Mouse (Mus musculus) brain, embryonic 18.5 days (tissue): ENCODE measurements around the gene Asb6.
A peak's percentile ranks its signal among the peaks of the same experiment; 100 is the strongest.

ENCODE experiments used
- DNase-seq: peaks from one replicate; pipeline ENCODE4 v3.0.0-alpha.2; 2012; ENCODE audit warnings: low read depth, low spot score

Gene Asb6

DNA sequence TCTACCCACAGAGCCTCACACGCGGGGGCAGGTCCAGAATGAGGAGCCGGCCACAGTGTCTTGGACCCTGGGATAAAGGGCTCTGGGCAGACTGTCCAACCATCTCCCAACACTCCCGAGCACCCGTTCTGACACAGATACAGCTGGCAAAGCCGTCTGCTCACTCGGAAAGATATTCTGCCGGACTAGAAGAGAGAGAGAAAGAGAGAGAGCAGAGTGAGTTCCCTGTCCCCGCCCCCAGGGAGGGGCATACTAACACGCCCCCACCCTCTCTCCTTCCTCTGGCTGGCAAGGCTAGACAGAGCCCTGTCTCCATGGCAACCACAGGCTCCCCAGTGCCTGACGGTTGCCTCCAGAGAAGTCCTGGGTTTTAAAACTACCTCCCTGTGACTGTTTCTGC lies 33.8 kb downstream of the Asb6 start:
- DNase-seq = peak; percentile 90

DNA sequence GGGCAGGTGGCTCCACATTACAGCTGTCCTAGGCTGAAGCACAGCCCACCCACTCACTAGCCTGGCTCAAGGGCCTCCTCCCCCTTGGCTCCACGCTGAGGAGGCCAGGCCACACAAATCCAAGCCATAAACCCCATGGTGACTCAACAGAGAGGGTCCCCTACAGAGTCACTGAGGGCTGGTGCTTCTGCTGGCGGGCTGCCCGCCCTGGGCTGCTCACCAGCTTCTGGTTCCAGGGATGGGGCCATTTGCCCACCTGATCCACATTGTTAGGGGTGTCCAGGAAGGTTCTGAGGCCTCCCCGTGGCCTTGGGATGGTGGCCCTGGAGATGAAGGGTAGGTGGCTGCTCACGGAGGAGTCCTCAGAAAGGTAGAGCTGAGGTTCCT lies 34.3 kb downstream of the Asb6 start:
- no peak for DNase-seq

DNA sequence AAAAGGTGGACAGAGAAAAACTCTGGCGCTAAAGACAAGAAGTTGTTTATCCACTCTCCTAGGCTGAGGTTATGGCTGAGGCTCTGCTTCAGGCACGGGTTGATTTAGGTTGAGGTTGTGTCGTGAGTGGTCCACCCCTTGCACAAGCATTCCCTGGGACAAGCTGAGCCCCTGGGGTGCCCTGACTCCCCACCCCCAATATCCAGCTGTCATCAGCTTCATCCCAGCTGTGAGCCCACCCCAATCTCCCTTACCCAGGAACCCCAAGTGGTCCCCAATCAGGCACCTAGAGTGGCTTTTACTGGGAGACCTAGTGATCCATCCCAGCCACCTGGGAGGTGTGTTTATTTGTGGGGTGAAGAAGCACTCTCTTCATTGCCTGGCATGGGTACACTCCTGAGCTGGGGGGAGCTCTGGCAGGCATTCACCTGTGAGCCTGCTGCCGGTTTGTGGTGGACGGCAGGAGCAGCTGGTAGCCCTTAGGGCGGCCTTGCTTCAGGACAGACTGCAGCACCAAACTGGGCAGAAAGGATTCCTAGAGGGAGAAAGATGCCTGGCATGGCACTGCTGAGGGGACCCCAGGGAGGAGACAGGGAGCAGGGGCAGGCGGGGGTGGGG lies 34.8 kb downstream of the Asb6 start:
- DNase-seq = no peak

DNA sequence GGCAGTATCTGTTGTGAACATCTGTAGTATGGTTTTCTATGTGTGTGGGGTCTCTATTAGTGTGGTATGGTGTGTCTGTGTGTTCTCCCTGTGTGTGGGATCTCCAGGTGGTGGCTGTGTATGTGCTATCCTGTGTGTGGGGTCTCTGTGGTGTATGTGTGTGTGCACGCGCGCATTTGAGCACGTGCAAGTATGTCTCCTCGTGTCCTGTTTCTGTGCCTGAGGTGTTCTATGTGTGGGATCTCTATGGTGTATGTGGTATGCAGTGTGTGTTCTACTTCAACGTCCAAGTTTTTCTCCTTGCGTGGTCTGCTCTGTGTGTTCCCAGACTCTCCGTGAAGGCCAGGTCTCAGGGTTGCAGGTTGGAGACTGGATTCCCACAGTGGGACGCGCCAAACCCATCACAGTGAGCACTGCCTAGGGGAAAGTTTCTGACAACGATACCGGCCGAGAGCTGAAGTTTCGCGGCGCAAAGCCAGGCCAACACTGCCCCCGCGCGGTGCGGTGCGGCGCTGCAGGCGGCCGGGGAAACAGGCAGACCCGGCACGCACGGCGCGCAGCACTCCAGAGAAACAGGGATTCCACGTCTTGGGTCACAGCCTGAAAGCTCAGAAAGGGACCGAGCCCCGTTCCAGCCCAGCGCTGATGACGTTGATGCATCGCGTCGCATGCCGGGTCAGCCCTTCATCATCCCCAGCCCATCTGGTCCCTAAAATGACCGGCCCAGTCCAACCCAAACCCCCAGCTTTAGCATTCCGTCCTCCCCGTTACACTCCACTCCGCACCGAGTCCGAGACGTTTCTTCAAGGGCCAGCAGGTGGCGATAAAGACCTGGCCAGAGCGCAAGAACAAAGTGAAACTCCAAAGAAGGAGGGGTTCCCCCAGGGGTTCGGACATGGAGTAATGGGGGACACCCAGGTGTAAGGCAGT lies 35.7 kb downstream of the Asb6 start:
- DNase-seq = peak; percentile 76

DNA sequence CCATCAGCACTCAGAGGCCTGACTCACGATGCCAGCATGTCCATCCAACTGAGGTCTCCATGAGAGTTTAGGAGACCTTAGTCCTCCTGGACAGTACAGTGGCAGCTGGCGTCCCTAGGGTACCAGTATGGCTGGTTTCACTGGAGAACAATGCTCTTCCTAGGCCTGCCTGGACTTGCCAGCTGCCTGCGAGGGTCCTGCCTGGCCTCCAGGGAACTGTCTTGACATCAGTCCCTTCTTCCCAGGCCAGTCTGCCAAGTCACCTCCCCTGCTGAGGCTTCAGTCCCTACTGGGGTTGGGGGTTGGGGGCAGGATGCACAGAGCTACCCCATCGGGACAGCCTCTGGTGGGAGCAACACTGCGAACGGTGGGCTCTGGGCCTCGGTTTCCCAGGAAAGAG lies 38.1 kb downstream of the Asb6 start:
- DNase-seq = no peak

DNA sequence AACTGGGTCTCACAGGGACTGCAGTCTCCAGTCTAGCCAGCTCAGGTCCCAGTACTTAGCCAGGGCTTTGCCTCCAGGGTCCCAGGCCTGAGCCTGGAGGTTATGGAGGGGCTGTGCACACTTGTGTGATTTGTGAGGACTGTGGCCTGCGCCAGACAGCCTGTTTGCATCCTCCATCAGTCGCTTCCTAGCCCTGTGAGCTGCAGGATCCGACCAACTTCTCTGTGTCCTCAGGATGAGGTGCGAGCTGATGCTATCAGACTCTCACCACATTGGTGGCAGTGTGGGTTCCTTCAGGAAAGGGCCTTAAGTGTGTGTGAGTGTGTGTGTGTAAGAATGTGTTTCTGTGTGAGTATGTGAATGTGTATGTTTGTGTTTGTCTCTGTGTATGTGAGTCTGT lies 42.7 kb downstream of the Asb6 start:
- DNase-seq = no peak

DNA sequence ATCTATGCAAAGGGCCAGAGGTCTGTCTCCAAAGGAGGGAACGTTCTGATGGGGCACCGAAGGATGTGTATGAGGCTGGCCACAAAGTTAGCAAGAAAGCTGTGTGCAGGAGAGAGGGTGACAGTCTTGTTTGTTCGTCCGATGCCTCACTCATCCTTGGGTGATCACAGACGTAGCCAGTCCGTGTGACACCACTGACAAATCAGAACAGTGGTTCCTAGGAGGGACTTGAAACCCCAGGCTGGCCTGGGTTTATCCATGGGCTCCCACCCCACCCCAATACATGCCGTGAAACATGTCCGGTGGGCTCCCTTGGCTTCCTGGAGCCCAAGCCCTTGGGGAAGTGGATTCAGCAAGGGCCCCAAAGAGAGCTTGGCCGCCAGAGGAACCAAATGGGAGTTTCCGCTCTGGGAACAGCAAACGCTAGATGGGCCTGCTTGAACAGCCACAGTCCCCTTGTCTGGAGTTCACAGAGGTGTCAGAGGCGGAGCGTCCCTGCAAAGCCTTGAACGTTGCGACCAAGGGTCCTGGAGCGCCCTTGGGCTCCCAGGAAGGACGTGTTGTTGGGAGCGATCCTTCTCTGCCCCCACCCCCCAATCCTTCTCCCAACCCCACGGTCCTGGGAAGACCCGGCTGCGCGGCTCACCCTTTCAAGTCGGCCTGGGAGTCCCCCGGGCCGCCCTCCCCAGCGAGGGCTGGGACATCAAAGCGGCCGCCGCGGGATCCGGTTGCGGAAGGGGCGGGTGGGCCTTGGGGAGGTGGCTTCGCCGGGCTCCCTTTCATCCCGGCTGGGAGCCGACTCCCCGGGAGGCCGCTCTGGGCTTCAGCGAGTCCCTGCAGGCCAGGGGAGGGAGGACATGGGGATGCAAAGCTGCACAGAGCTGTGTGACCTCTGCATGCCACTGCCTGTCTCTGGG lies 45.8 kb downstream of the Asb6 start:
- no peak for DNase-seq

DNA sequence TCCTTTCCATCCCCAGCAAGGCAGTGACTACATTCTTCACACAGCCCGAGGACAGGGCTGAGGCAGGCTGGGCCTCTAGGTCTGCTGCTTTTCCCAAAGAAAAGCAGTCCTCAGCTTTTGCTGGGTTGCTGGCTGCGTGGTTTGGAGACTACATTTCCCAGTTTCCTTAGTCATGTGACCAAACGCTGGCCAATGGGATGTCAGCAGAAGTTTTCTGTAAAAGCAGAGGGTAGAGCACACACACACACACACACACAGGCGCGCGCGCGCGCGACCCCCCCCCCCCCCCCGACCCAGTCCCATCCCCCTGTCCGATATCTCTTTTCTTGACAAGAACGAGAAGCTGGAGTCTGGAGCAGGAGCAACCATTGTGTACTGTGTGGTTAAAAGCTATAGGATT lies 46.8 kb downstream of the Asb6 start:
- peak; percentile 51 for DNase-seq

DNA sequence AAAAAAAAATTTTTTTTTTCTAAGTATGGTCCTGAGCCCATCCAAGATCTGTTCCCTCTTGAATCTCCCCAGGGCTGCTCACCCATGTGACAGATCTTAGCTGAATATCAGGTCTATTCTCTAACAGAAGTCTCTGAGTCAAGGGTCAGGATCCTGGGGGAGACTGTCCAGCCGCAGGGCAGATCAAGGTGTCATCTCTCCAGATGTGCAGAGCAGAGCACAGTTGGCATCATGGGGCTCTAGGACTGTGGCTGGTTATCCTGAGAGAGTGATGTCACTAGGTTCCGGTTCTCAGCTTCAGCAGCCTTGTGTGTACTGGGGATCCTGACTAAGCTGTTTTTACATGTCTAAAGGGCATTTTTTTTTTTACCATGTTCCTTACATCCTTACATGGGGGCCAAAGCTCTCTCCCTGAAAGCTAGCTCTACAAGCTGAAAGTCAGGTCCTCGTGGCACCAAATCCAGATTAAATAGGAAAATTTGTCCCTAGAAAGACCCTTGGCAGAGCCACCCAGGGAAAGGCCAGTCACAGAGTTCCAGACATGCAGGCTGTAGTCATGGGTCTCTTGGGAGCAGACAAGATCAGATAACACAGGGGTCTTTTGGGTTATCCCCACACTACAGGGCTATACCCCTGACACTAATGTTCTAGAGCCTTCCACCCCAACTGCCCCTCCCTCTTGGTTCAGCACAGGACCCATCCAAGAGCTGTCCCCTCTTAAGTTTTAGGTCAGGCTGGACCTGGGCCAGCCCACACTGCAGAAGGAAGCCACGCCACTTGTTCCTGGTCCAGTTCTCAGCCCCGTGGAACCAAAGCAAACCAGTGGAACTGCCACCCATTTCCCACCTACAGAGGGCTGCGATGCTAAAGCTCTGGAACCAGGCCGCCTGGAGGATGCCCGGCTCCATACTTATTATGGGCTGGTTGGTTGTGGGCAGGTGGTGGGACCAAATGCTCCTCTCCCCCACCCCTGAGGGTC lies 47.5 kb downstream of the Asb6 start:
- no peak for DNase-seq

DNA sequence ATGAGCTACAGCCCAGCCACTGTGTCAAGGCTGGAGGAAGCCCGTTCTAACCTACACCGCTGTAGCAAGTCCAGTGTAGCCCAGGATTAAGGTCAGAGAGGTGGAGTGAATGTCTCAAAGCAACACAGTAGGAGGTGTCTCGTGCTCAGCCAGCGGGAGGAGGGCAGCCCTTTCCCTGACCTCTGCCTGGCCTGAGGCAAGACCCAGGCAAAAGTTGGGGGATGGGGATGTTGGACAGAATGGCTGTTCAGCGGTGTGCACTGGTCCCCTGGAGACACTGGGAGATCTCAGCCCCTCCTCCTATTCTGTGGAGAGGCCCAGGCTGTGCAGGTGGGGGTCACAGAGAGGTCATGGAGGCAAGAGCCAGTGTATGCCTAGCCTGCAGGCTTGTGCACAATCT lies 50.9 kb downstream of the Asb6 start:
- DNase-seq = no peak

DNA sequence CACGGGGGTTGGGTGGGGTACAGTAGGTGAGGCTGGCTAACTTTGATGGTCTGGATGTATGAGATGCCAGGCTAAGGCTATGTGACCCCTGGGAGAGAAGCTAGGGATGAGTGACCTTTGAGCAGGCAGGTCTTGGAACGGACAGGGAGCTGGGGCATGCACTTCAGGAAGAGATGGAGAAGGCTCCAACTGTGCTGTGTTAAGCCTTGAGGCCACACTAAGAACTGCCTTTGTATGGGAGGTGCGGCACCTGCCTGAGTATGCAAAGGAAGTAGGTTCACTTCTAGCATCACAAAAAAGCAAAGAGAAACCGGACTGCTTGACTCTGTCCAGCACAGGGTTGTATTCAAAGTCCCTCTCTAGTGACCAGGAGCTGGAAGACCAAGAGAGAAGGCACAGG lies 51.9 kb downstream of the Asb6 start:
- no peak for DNase-seq

DNA sequence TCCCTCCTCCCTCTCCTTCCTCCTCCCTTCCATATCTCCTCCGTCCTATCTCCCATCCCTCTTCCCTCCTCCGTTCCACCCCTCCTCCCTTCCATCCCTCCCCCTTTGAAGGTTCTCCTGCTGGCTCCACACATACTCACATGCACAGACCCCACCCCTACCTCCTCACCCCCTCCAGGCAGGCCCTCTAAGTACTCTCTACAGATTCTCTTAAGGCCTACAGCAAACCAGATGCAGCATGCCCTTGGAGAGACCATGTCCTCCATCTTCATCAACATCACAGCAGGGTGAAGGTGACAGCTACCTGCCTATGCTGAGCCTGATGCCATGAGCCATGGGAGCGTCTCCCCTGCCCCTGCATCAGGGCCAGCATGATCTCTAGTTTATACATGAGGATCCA lies 52.9 kb downstream of the Asb6 start:
- DNase-seq = no peak

DNA sequence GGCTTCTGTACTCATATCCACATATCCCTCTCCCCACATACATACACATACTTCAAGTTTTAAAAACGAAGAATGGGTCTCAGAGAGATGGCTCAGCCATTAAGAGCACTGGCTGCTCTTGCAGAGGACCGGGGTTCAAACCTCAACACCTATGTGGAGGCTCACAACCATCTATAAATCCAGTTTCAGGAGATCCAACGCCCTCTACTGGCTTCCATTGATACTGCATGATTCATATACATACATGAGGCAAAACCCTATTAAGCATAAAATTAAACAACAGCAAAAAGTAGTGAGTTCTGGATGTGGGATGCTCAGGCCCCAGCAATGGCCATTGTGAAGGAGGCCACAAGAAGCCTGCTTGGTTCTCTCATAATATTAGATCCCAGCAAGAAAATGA lies 54.2 kb downstream of the Asb6 start:
- DNase-seq = no peak

DNA sequence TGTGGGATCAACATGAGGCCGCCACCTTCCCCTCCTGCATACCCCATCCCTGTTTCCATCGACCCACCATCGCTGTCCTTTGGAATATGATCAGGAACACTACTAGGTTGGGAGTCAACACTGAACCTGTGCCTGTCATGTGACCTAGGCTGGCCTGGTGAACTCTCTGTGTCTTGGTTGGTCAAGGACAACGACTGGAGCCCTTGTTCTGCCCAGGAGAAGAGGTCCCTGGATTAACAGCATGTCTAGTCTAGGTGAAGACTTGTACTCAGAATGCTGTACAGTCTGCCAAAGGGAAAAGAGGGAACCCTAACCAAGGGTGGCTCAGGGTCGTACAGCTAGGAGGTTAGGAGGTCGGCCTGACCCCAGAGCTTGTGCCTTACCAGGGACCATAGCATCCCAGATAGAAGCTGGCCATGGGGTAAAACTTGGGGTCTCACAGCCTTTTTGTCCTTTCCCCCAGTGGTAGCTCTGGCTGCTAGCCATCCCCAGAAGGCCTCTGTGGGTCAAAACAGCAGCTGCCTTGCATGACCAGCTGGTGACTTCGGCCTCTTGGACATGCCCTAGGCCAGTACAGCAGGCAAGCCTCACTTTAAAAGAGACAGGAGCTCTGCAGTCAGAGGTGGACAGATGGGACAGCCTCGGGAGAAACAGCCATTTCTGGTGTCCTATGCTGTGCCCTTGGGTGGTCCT lies 56.7 kb downstream of the Asb6 start:
- no peak for DNase-seq
